Mouse (Mus musculus): ENCODE measurements at regions not wholly inside any gene's neighbourhood (a gene's known extent, or its start where the extent isn't known, plus 50 kb on each side); places are given as distances from the start of the nearest gene placed in this dataset.
"Not testable (repeated sequence)": the region's sequence is repeated elsewhere in the genome, so short reads cannot be mapped to it uniquely, and the experiment has no call there.

DNA sequence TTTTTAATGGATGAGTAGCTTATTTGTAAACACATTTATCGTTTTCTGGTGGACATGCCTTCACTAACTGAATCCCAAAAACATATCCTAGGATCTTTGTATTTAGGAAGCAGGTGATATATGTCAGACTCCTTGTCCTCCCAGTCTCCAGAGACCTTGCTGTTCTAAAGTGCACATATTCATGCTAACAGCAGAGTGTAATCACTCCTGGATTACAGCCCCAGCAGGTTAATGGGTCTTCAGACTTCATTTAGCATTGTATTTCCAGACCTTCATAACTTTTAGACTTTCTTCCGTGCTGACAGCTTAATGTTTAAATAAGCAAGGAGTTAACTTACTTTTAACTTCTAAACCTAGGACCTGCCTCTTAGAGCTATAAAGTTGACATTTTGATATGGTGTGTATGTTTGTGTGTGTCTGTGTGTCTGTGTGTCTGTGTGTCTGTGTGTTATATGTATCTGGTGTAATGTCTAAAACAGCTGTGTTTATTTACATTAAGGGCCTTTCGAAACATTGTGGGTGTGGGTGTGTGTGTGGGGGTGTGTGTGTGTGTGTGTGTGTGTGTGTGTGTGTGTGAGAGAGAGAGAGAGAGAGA is 398.3 kb downstream of the Gm4340 start:
- DNase-seq: no peak

- DNase-seq: no peak
Measured at GRCm38 (mm10) chr10:104595920-104596319, 402.1 kb downstream of the Gm4340 start.

- no peak for DNase-seq
Measured at GRCm38 (mm10) chr10:104627629-104628028, 433.8 kb downstream of the Gm4340 start.

- no peak for DNase-seq
Measured at GRCm38 (mm10) chr10:104651020-104651419, 457.2 kb downstream of the Gm4340 start.

GRCm38 (mm10) chr10:104660298-104660697 is 466.5 kb downstream of the Gm4340 start:
- DNase-seq: no peak

GRCm38 (mm10) chr10:104661672-104662071 is 467.8 kb downstream of the Gm4340 start:
- peak; percentile 38 for DNase-seq

GRCm38 (mm10) chr10:104668286-104668685 is 474.4 kb downstream of the Gm4340 start:
- DNase-seq: no peak

DNA sequence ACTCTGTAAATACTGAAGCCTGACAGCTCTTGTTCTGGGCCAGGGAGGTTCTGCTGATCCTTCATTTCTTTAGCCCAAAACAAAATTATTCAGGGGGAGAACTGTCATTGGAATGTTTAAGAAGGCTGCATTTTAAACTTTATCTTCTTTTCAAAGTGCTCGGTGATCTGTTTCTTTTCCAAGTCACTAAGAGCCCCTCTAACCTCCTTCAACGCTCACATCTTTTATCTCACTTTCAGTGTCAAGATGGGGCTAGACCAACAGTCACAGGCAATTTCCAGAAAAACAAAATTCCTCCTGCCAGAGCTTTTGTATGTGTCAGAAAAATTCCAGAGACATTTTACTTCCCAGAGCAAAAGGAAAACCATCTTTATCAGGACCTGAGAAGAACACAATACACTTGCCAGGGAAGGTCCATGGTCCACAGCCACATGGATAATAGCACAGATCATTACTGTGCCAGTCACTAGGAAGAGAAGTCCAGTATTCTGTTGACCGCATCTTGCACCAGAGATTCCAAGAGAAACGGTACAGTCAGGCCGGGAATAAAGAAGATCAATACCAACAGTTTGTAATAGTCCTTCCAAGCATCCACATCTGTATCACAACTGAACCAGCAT is 491.0 kb downstream of the Gm4340 start:
- no peak for DNase-seq

DNA sequence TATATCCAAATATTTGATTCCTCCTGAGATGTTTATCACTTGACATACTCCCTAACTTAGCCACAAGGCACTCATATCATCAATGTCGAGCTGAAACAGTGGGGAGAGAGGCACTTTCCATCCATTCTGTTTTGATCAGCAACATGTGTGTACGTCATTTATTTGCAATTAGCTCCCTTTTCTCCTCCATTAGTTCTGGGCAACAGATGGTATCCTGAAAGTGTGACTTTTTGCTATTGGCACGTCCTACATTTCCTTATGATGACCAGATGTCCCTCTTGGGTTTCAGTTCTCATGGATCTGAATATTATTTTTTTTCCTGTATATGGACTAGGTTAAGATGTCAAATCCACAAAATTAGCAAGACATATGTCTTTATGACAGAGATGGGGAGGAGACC is 492.0 kb downstream of the Gm4340 start:
- DNase-seq: no peak

GRCm38 (mm10) chr10:104686669-104687068 is 492.8 kb downstream of the Gm4340 start:
- no peak for DNase-seq

DNA sequence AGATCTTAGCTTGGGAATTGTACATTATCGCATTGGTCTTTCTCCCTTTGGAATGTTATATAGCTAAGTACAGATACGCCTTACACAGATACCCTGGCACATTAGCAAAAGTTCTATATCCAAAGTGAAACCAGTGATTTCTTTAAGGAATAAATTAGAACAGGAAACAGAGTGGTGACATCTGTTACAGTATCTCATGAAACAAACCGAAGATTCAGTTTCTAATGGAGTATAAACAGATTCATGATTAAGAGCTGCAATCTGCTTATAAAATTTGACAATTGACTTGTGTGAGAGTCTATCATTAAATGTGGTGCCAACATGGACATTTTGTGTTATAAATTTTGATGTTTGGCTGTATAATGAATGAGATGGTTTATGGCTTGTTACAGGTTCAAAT is 501.1 kb downstream of the Gm4340 start:
- no peak for DNase-seq

DNA sequence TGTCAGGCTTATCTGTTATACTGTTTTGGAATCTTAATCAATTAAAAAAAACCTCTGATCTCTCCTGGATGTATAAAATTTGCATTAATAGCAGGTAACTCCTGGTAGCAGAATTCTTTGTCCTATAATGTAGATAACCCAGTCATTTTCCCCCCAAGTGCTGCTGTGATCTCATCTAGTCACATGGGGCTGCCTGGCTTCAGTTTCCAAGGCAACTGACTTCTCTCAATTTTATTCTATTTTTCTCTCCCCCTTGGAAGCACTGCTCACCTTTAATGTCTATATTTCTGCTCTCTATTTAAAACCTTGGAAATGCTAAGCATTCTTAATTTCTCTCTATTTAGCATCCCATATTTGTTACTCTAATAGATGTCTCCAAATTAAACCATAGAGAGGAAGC is 515.1 kb downstream of the Gm4340 start:
- no peak for DNase-seq

DNA sequence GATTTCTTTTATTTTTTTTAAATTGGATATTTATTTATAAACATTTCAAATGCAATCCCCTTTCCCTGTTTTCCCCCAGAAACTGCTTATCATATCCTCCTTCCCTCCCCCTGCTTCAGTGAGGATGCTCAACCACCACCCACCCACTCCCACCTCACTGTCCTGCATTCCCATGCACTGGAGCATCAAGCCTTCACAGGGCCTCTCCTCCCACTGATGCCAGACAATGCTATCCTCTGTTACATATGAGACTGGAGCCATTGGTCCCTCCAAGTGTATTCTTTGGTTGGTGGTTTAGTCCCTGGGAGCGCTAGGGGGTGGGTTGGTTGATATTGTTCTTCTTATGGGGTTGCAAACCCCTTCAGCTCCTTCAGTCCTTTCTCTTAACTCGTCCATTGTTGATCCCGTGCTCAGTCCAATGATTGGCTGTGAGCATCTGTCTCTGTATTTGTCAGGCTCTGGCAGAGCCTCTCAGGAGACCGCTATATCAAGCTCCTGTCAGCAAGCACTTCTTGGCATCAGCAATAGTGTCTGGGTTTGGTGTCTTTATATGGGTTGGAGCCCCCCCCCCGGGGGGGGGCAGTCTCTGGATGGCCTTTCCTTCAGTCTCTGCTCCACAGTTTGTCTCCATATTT is 519.6 kb downstream of the Gm4340 start:
- DNase-seq: not testable (repeated sequence)

Data from kidney, postnatal 10 days (tissue).